Mouse (Mus musculus) liver, embryonic 12.5 days (tissue): ENCODE measurements around the gene Ccr10. TPM values are rescaled to one million over a fixed set of nuclear protein-coding genes. Genes with fewer than 3 reads are reported as not detected.
A peak's percentile ranks its signal among the peaks of the same experiment; 100 is the strongest.

Experiments used
- ATAC-seq: fragments of 200-750 bp; cut with Nextera tagmentation; 2 replicates; pipeline ENCODE4 v1.8.0; 2017; ENCODE audit warnings: moderate number of reproducible peaks, mild to moderate bottlenecking, moderate library complexity
- H3K27ac ChIP-seq: fragments of 300-500 bp; sonication (generic); 2 replicates; pipeline ENCODE4 v1.5.1; 2016; ENCODE audit warnings: mild to moderate bottlenecking
- H3K27me3 ChIP-seq: fragments of 300-500 bp; sonication (generic); replicated peaks from 2 replicates; pipeline ENCODE4 v1.6.1; 2016; ENCODE audit warnings: mild to moderate bottlenecking, moderate library complexity
- H3K36me3 ChIP-seq: fragments of 300-500 bp; sonication (generic); 2 replicates; pipeline ENCODE4 v1.6.1; 2016; ENCODE audit warnings: mild to moderate bottlenecking, moderate library complexity
- H3K4me1 ChIP-seq: fragments of 300-500 bp; sonication (generic); 2 replicates; pipeline ENCODE4 v1.6.1; 2016
- H3K4me2 ChIP-seq: fragments of 300-500 bp; sonication (generic); 2 replicates; pipeline ENCODE4 v1.6.1; 2016; ENCODE audit warnings: mild to moderate bottlenecking, moderate library complexity
- H3K4me3 ChIP-seq: fragments of 300-500 bp; sonication (generic); 2 replicates; pipeline ENCODE4 v1.5.1; 2016; ENCODE audit warnings: mild to moderate bottlenecking, moderate library complexity
- H3K9ac ChIP-seq: fragments of 300-500 bp; sonication (generic); 2 replicates; pipeline ENCODE4 v1.6.1; 2016; ENCODE audit warnings: mild to moderate bottlenecking, moderate library complexity
- H3K9me3 ChIP-seq: fragments of 300-500 bp; sonication (generic); replicated peaks from 2 replicates; pipeline ENCODE4 v1.6.1; 2016; ENCODE audit warnings: mild to moderate bottlenecking, moderate library complexity
- WGBS: fragments of 180-500 bp; shearing (Covaris S2); methylation state at CpG from one replicate; pipeline ENCODE4 v1.1.7; 2016; ENCODE audit not compliant: insufficient replicate concordance; 5-methylcytosine and 5-hydroxymethylcytosine counted together
- polyA plus RNA-seq: library from polyadenylated mRNA; unstranded; fragments of >200 nt; fragmentation: Nextera tagmentation; extraction: Ambion mirVana; gene quantifications from 2 replicates; pipeline ENCODE4 v1.2.1, GENCODE M21; 2016

Gene Ccr10
- polyA plus RNA-seq = 0.07 TPM in 1 of 2 replicates, not detected in the other

DNA sequence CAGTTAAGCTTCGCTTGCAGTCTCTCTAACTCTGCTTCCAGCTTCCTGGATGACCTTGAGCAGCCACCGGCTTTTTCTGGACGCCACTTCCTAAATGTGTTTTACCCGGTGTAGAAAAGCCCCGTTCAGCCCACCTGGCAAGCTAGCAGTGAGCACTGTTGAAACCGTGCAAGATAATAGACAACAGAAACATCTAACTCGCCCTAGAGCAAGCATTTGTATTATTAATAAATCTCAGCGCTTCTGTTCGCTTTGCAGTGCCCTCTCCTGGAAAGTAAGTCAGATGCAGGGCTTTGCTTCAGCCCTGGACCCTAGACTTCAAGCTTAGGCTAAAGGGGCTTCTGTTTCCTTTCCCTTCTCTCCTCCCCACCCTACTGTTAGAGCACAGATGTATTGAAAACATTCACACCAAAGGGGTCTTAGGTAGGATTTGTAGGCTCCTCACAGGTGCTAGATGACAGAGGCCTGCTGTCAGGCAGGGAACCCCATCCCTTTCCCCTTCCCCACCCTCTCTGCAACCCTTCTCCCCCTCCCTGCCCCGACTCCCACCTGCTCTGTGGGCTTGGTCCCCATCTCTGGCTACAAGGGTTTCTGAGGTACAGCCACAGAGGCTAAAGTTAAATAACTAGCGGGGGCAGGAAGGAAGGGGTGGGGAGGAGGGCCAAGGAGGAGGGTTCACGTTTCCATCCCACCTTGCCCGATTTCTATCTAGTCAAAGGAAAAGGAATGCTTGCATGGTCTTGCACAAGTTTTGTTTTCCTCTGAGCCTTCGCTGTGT, at the start of gene Ccr10:
TSS of gene Ccr10 (minus strand) at position 593 of the 778 bp plus-strand sequence.
- Histone ChIP-seq H3K4me3 (peak within 1 kb of the TSS; percentile 35), H3K4me2 (peak within 1 kb of the TSS; percentile 65), H3K9me3 (no peaks in the 10 kb centered on the region), H3K27me3 (peaks cover 99% of the 10 kb centered on the region), H3K36me3 (no peaks in the 10 kb centered on the region), H3K27ac (no peak within 1 kb of the TSS), H3K4me1 (peaks cover 66% of the 10 kb centered on the region), H3K9ac (no peak within 1 kb of the TSS)
- WGBS = 19% methylated on average over 14 of the region's 14 CpGs
- ATAC-seq = no peak

- 75% methylated on average over 3 of the region's 3 CpGs for WGBS
- Histone ChIP-seq H3K4me2 (0 out of 2 replicates have a peak overlapping the region, but pooled peaks have one; percentile 91), H3K4me1 (peaks cover 30% of the 10 kb centered on the region), H3K27me3 (peaks cover 22% of the 10 kb centered on the region), H3K27ac (no peak overlapping the region), H3K9ac (no peak overlapping the region), H3K9me3 (no peaks in the 10 kb centered on the region), H3K4me3 (no peak overlapping the region), H3K36me3 (no peaks in the 10 kb centered on the region)
- ATAC-seq = no peak
Observed at GRCm38 (mm10) chr11:101224337-101224736, 49.1 kb upstream of the Ccr10 start.

DNA sequence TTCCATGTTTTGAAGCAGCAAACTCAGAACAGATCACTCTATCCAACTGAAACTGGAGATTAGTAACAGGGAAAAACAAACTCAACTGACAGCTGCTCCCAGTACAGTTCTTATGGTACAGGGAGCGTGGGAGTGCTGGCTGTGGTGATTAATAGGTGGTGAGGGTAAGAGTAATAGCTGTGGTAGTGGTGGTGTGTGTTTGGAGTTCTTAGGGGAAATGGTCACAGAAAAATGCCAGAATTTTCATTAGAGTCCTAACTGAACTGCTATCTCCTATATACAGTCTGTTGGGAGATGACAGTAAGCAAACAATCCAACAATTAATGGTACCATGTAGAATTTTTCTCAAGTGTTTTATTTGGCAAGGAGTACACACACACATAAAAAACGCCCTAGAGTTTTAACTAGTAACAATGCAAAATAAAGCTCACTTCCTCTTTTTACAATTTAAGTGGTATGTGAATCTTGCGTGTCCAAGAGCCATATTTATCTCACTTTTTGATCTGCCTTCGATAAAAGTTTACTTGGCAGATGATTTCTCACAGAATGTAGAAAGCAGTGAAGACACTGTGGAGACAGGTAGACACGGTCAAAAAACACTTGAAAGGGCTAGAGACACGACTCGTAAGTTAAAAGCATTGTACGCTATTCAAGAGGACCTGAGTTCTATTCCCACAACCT, 46.2 kb upstream of the Ccr10 start:
- Histone ChIP-seq H3K4me3 (no peak overlapping the region), H3K4me1 (peaks cover 27% of the 10 kb centered on the region), H3K27ac (no peak overlapping the region), H3K27me3 (no peaks in the 10 kb centered on the region), H3K9me3 (no peaks in the 10 kb centered on the region), H3K4me2 (no peak overlapping the region), H3K9ac (no peak overlapping the region), H3K36me3 (peaks cover 15% of the 10 kb centered on the region)
- WGBS = 59% methylated on average over 8 of the region's 8 CpGs
- no peak for ATAC-seq

GRCm38 (mm10) chr11:101220853-101221252, 45.6 kb upstream of the Ccr10 start:
- 23% methylated on average over 2 of the region's 2 CpGs for WGBS
- no peak overlapping the region for H3K27ac ChIP-seq

DNA sequence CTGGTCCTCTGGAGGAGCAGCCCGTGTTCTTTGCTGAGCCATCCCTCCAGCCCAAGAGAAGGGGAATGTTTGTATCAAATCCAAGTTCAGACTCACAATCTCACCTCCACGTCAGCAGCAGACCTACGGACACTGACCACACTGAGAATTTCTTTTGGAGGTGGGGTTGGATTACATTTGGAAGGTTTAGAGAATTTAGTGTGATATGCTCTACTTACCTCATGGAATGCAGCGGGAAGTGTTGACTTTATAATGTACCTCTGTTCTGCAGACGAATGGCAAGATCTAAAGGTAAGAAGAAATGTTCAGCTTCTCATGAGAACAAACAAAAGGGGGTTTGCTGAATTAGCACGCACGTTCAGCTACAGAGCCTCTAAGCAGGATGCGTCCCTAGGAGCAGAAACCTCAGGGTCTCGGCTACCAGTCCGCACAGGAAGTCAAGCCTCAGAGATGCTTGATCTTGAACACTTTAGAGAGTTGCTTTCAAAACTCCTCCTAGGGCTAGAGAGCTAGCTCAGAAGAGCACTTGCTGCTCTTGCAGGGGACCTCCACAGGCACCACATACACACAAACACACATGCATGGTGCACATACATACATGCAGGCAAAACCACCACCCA, 43.3 kb upstream of the Ccr10 start:
- Histone ChIP-seq H3K4me2 (no peak overlapping the region), H3K9ac (no peak overlapping the region), H3K36me3 (peaks cover 40% of the 10 kb centered on the region), H3K27ac (no peak overlapping the region), H3K9me3 (no peaks in the 10 kb centered on the region), H3K27me3 (no peaks in the 10 kb centered on the region), H3K4me3 (no peak overlapping the region), H3K4me1 (peaks cover 5% of the 10 kb centered on the region)
- ATAC-seq = no peak
- WGBS = 56% methylated on average over 10 of the region's 10 CpGs

More at GRCm38 (mm10) chr11:101220853-101221252, 45.6 kb upstream of the Ccr10 start:
- ATAC-seq = no peak
- Histone ChIP-seq H3K27me3 (no peaks in the 10 kb centered on the region), H3K4me1 (peaks cover 24% of the 10 kb centered on the region), H3K4me3 (no peak overlapping the region), H3K9me3 (no peaks in the 10 kb centered on the region), H3K36me3 (peaks cover 20% of the 10 kb centered on the region), H3K9ac (no peak overlapping the region), H3K4me2 (no peak overlapping the region)

GRCm38 (mm10) chr11:101216936-101217335, 41.7 kb upstream of the Ccr10 start:
- Histone ChIP-seq H3K27ac (no peak overlapping the region), H3K9me3 (no peaks in the 10 kb centered on the region), H3K9ac (no peak overlapping the region), H3K4me2 (no peak overlapping the region), H3K4me3 (no peak overlapping the region), H3K36me3 (peaks cover 52% of the 10 kb centered on the region), H3K4me1 (peaks cover 5% of the 10 kb centered on the region), H3K27me3 (no peaks in the 10 kb centered on the region)
- ATAC-seq = no peak
- 85% methylated on average over 5 of the region's 5 CpGs for WGBS

GRCm38 (mm10) chr11:101211970-101212369, 36.7 kb upstream of the Ccr10 start:
- WGBS = 36% methylated on average over 3 of the region's 3 CpGs

DNA sequence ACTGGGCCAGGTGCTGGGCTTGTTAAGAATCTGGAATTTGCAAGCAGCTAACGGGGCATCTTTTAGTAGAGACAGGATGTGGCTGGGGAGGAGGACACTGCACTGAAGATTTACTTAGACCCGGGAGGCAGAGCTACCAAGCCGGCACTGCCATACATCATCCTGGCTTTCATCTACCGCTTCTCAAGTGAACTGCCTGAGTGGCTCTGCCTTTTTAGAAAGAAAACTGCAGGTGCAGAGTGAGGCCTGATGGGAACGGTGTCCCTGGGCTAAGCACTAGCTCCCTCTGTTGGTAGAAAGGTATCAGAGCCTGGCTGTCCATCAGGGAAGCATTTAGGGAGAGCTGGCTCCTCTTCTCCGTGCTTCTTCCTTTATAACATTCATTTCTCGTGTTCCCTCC, 25.7 kb upstream of the Ccr10 start:
- Histone ChIP-seq H3K4me3 (no peak overlapping the region), H3K9ac (no peak overlapping the region), H3K4me1 (peaks cover 22% of the 10 kb centered on the region), H3K36me3 (peaks cover 73% of the 10 kb centered on the region), H3K27ac (0 out of 2 replicates have a peak overlapping the region, but pooled peaks have one; percentile 23), H3K27me3 (no peaks in the 10 kb centered on the region), H3K4me2 (no peak overlapping the region), H3K9me3 (no peaks in the 10 kb centered on the region)
- WGBS = 38% methylated on average over 7 of the region's 7 CpGs
- no peak for ATAC-seq

More at GRCm38 (mm10) chr11:101211970-101212369, 36.7 kb upstream of the Ccr10 start:
- no peak overlapping the region for H3K27ac ChIP-seq
- peaks cover 79% of the 10 kb centered on the region for H3K36me3 ChIP-seq
- ATAC-seq = no peak
- no peak overlapping the region for H3K4me3 ChIP-seq
- H3K9me3 ChIP-seq = no peaks in the 10 kb centered on the region
- no peak overlapping the region for H3K4me2 ChIP-seq
- H3K27me3 ChIP-seq = no peaks in the 10 kb centered on the region
- no peak overlapping the region for H3K9ac ChIP-seq
- H3K4me1 ChIP-seq = no peaks in the 10 kb centered on the region

DNA sequence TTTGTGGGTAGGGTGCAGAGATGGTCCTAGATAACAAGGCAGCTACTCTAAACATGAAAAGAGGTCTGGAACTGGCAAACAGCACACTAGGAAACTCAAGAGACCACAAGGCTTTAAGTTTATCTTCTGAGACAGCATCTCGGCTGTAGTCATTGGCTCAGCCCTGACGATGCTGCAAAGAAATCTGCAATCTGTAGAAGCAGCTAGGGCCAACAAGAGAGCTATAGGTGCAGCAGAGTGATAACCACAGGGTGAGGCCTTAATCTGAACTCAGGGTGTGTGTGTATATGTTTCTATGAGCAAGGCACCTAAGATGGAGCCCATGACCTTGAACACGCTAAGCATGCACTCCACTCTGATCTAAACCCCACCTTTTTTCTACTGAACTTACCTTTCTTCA, 24.3 kb upstream of the Ccr10 start:
- no peaks in the 10 kb centered on the region for H3K9me3 ChIP-seq
- peak overlapping the region; percentile 19 for H3K4me2 ChIP-seq
- peak; percentile 88 for ATAC-seq
- H3K27ac ChIP-seq = 0 out of 2 replicates have a peak overlapping the region, but pooled peaks have one; percentile 11
- peaks cover 22% of the 10 kb centered on the region for H3K4me1 ChIP-seq
- peaks cover 67% of the 10 kb centered on the region for H3K36me3 ChIP-seq
- no peaks in the 10 kb centered on the region for H3K27me3 ChIP-seq
- 48% methylated on average over 3 of the region's 3 CpGs for WGBS
- no peak overlapping the region for H3K4me3 ChIP-seq
- H3K9ac ChIP-seq = no peak overlapping the region; the same call in 1 of the 2 replicates

GRCm38 (mm10) chr11:101196175-101196574, 20.9 kb upstream of the Ccr10 start:
- H3K27me3 ChIP-seq = no peaks in the 10 kb centered on the region
- peaks cover 65% of the 10 kb centered on the region for H3K36me3 ChIP-seq
- no peak overlapping the region for H3K27ac ChIP-seq
- no peak overlapping the region for H3K4me2 ChIP-seq
- 76% methylated on average over 8 of the region's 8 CpGs for WGBS
- no peak overlapping the region for H3K4me3 ChIP-seq
- peaks cover 31% of the 10 kb centered on the region for H3K4me1 ChIP-seq
- no peak for ATAC-seq
- H3K9me3 ChIP-seq = no peaks in the 10 kb centered on the region
- H3K9ac ChIP-seq = no peak overlapping the region

- Histone ChIP-seq H3K27ac (no peak overlapping the region), H3K36me3 (peaks cover 60% of the 10 kb centered on the region), H3K4me3 (no peak overlapping the region), H3K4me1 (peaks cover 31% of the 10 kb centered on the region), H3K9me3 (no peaks in the 10 kb centered on the region), H3K4me2 (no peak overlapping the region), H3K9ac (no peak overlapping the region), H3K27me3 (no peaks in the 10 kb centered on the region)
- WGBS = 83% methylated on average over 8 of the region's 8 CpGs
- ATAC-seq = no peak
Observed at GRCm38 (mm10) chr11:101195571-101195970, 20.3 kb upstream of the Ccr10 start.

GRCm38 (mm10) chr11:101195101-101195500, 19.9 kb upstream of the Ccr10 start:
- ATAC-seq = no peak
- 25% methylated on average over 1 of the region's 1 CpGs for WGBS
- Histone ChIP-seq H3K27ac (no peak overlapping the region), H3K27me3 (no peaks in the 10 kb centered on the region), H3K9ac (no peak overlapping the region), H3K4me3 (no peak overlapping the region), H3K4me1 (peaks cover 33% of the 10 kb centered on the region), H3K4me2 (no peak overlapping the region), H3K9me3 (no peaks in the 10 kb centered on the region), H3K36me3 (peaks cover 56% of the 10 kb centered on the region)
